Mouse (Mus musculus): ENCODE measurements around the gene Lrch4. TPM values are rescaled to one million over a fixed set of nuclear protein-coding genes. Genes with fewer than 3 reads are reported as not detected.
"Not testable (repeated sequence)": the region's sequence is repeated elsewhere in the genome, so short reads cannot be mapped to it uniquely, and the experiment has no call there.

The Lrch4 gene
- total RNA-seq, 2 experiments from 2014 or later = 37.7 to 75.0 TPM

DNA sequence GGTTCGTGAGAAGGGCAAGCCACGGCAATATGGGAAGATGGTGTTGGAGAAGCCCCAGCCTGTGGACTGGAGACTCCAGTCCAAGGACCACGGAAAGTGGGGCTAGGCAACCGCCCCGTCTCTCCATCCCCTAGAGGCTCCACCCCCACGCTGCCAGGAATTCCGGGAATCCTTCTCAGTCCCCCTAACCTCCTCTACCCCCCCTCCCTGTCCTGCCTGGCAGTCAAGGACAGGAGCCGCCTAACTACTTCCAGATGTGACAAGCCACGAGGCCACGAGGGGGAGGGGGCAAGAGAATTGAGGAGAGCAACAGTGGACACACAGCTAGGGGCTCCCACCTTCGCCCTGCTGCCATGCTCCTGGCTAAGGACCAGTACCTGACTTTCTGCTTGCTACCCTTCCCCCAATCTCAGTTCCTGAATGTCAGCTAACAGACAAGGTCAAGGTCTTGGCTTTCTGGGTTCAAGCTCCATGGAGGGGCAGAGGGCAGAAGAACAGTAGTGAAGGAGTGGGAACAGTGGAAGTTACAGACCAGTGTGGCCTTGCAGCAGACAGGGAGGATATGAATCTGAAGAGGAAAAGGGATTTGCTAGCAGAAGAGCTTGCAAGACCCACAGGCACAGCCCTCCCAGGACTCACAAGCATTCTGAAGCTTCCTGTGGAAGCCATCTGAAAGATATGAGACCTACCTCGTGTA, 18.2 kb upstream of the Lrch4 start:
- ATAC-seq (replicated peaks; ENCODE audit: low FRiP score, poor library complexity, severe bottlenecking) = no peak

DNA sequence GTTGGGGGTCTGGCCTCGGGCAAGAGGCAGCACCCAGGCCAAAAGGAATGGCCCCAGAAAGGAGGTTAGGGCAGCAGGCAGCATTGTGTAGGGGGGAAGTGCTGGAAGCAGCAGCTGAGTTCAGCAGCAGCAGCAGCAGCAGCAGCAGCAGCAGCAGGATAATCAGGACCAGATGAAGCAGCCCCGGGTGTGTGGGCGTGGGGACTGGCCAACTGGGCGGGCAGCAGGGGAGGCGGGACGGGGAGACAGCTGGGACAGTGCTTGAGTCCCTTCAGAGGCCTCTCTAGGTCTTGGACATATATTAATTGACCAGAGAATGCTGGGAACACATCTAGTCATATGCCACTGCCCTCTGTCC, 17.7 kb upstream of the Lrch4 start:
- no peak for ATAC-seq (replicated peaks; ENCODE audit: low FRiP score, poor library complexity, severe bottlenecking)

DNA sequence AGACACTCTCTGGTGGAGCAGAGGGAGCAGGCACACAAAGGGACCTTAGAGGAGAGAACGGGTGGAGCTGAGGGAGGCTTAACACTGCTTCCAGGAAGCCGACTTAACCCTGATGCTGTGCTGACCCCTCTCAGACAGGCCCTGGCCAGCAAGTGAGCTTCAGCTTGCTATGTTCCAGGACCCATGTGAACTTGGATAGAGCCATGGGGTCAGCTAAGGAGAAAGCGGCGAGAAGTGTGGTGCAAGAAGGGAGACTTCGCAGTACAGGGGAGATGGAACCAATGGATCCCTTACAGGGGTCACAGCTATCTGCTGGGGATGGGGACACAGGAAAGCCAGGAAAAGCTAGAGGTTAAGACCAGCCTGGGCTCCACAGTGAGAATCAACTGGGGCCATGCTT, 15.8 kb upstream of the Lrch4 start:
- ATAC-seq (replicated peaks; ENCODE audit: low FRiP score, poor library complexity, severe bottlenecking) = no peak

DNA sequence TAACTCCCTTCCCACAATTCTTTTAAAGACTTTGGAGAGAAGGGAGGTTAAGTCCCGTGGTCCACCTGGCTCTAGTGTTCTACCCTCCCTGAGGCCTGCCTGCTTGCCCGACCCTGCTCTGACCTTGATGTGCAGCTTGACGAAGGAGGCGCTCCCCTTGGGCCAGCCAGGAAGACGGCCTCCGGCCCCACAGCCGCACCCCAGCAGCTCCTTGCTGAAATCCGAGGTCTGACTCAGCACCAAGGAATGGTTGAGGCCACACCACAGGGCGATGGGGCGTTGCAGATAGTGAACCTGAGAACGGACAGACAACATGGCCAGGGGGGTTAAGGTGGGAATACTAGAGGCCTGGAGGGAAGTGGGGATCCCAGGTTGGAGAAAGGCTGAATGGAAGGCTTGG, 15.4 kb upstream of the Lrch4 start, which contains the start of gene Pcolce:
TSS of gene Pcolce (minus strand) at position 235 of the 400 bp plus-strand sequence.
- ATAC-seq (replicated peaks; ENCODE audit: low FRiP score, poor library complexity, severe bottlenecking) = no peak

DNA sequence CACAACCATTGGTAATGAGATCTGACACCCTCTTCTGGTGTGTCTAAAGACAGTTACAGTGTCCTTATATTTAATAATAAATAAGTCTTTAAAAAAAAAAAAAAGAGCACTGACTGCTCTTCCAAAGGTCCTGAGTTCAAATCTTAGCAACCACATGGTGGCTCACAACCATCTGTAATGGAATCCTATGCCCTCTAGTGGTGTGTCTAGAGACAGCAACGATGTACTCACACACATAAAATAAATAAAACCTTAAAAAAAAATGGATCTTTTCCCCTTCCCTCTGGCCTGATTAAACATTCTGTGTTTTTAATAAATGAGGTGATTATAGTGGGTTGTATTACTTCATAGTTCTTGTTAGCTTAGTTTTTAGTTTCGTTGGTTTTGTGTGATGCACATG, 14.0 kb upstream of the Lrch4 start:
- ATAC-seq (replicated peaks; ENCODE audit: low FRiP score, poor library complexity, severe bottlenecking) = not testable (repeated sequence)

DNA sequence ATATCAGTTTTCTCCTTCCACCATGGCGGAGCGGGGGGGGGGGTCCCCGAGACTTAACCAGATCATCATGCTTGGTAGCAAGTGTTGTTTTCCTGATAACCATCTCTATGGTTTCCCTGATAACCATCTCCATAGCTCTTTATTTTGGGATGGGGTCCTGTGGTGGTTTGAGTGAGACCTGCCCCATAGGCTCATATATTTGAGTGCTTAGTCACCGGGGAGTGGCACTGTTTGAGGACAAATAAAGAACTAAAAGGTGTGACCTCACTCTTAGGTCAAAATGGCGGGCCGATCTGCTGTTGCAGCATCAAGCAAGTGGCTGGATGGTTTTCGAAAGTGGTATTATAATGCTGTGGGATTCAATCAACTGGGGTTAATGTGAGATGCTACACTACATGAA, 13.6 kb upstream of the Lrch4 start:
- no peak for ATAC-seq (replicated peaks; ENCODE audit: low FRiP score, poor library complexity, severe bottlenecking)

DNA sequence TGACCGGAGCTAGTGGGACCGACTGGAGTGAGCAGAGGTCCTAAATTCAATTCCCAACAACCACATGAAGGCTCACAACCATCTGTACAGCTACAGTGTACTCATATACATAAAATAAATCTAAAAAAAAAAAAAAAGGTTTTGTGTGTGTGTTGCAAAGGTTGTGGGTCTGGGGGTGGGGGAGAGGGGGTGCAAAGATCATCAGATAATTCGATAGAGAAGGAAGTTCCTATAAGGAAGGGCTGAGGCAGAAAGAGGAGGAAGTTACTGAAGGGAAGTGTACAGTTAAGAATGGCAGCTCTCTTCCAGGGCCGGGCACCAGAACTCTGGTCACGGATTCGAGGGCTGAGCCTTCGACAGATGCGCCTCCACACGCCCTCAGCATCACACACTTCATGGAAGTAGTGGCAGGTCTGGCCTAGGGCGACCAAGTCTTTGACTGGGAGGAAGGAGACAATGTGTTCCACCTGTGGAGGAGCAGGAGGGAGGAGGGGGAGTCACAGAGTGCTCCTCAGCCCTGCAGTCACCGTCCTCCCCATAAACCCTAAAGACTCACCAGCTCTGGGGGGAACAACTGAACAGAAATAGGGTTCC, 4.9 kb upstream of the Lrch4 start:
- no peak for ATAC-seq (replicated peaks; ENCODE audit: low FRiP score, poor library complexity, severe bottlenecking)

DNA sequence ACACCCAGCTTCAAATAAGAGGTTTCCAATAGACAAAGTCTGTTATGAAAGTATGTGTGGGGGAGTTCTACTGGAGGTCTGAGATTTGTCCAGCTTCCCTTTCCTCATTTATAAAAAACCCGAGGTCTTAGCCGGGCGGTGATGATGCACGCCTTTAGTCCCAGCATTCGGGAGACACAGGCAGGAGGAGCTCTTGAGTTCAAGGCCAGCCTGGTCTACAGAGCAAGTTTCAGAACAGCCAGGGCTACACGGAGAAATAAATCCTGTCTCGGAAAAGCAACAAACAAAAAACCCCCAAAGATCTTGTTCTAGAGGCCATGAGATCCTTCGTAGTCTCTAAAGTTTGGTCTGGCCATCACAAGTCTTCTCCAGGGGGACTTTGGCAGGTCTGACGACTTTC, 930 bp upstream of the Lrch4 start:
- ATAC-seq (replicated peaks; ENCODE audit: low FRiP score, poor library complexity, severe bottlenecking) = no peak

DNA sequence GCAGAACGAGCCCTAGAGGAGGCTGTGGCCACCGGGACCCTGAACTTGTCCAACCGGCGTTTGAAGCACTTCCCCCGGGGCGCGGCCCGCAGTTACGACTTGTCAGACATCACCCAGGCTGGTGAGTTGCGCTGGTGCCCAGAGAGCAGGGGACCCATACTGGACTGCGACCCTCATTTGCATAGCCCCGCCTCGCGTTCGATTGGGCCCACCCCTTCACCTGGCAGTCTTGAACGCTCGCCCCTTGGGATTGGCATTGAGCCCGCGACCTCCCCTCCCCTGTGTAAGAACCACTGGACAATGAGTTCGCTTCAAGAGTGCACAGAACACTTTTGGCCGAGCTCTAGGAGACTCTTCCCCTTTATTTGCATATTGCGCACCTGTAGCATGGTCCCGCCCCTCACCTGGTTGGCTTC, 393 bp downstream of the Lrch4 start:
- peak; percentile 8 for ATAC-seq (replicated peaks; ENCODE audit: low FRiP score, poor library complexity, severe bottlenecking)

DNA sequence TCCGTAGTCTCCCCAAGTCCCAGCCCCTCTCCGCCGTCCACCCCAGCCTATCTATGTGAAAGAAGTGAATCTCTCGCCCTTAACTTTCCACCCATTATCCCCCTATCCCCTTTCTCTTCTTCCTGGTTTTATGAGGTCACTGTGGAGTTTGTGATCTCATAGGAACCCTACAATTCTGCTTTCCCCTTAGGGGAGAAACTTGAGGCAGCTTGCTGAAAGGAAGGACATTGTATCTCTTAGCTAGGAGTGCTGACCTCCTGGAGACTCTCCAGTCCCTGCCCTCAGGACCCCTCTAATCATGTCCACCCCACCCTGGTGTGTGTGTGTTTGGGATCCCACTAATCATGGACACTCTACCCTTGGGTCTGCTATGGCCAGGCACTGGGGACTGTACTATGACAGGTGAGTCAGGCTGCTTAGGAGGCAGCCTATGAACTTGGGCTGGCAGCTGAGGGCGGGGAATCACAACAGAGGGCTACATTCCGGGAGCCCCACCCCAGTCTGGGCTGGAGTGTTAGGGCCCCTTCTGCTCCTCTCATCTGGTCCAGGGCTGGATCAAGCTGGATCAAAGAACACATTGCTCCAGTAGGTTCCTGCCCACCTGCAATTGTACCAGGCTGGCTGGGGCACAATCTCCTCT, 1.1 kb downstream of the Lrch4 start:
- ATAC-seq (replicated peaks; ENCODE audit: low FRiP score, poor library complexity, severe bottlenecking) = no peak

DNA sequence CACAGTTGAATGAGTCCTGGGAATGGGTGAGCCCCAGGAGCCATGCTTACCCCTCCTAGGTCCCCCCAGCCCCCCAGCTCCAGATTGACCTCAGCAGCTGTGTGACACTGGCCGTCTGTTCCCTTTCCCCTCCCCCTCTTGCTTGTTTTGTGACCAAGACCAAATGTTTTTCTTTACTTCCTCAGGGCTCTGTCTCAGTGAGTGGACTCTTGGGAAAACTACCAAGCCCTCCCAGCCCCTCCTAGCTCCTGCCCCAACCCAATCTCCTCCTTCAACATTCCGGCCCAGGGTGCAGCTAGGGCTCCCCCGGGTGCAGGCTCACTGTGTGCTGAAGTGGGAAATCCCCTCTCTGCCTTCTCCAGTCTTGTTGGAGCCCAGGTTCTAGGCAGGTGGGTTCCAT, 1.7 kb downstream of the Lrch4 start:
- ATAC-seq (replicated peaks; ENCODE audit: low FRiP score, poor library complexity, severe bottlenecking) = no peak

DNA sequence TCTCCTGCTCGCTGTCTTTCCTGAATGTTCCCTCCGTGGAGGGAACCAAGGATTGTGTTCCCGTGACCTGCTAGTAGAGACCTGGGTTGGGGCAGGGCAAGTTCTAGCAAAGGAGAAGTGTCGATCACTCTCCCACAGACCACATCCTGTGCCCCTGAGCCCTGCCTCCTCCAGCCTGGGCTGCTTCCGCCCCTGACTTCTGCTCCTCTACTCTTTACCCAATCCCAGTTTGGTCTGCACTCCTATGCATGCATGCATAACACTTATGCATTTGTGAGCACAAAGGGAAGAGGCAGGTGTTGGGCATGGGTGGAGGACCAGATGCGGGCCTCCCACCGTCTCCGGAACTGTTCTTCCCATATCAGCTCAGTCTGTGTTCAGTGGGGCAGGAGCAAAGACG, 2.2 kb downstream of the Lrch4 start:
- ATAC-seq (replicated peaks; ENCODE audit: low FRiP score, poor library complexity, severe bottlenecking) = no peak

DNA sequence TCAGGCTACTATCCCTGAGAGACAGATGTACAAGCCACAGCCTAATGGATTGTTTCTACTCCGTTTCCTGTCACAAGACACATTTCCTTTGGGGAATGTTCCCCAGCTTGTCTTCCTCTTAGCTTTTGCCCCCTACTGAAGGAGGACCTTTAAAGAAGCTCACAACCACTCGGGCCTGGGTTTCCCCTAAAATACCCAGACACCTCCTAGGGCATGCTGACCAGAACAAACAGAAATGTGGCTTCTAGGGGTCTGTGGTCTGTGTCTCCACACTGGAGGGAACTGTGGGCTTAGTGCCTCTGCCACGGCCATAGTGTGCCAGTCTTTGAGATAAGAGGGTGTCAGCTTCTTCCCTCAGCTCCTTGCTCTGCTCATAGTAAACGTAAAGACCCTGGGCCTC, 2.7 kb downstream of the Lrch4 start:
- ATAC-seq (replicated peaks; ENCODE audit: low FRiP score, poor library complexity, severe bottlenecking) = no peak

DNA sequence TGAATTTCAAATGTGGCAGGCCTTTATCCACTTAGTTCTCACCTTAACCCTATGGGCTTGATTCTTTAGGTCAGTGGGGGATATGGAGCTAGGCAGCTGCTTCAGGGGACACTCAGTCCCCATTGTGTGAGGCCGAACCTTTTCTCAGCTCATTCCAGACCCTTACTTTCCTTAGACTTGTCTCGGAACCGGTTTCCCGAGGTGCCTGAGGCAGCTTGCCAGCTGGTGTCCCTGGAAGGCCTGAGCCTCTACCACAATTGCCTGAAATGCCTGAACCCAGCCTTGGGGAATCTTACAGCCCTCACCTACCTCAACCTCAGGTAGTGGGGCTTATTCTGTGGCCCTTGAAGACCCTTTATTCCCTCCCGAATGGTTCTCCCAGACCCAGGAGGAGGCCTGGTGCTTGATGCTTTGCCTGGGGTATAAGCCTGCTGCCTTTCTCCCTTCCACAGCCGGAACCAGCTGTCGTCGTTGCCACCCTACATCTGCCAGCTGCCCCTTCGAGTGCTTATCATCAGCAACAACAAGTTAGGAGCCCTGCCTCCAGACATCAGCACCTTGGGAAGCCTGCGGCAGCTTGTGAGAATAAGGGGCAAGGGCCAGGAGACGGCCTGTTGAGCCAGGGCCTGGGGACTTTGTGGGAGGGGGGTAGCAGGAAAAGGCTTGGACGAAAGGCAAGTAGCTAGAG, 4.6 kb downstream of the Lrch4 start:
- ATAC-seq (replicated peaks; ENCODE audit: low FRiP score, poor library complexity, severe bottlenecking) = no peak

DNA sequence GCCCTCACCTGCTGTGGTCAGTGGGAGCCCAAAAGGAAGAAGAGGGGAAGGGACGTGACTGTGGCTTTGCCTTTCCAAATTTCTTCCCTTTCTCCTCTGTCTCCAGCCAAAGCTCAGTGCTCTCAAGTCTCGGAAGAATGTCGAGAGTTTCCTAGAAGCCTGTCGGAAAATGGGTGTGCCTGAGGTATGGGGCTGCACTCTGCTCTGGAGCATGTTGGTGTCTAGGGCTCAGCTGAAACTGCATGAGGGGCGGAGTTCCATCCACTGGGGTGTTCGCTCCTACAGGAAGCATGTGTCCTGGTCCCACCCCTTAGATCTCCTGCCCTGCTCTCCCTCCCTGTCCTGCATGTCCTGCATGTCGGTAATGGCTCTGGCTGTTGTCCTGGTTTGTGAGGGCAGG, 10.6 kb downstream of the Lrch4 start:
- ATAC-seq (replicated peaks; ENCODE audit: low FRiP score, poor library complexity, severe bottlenecking) = no peak

DNA sequence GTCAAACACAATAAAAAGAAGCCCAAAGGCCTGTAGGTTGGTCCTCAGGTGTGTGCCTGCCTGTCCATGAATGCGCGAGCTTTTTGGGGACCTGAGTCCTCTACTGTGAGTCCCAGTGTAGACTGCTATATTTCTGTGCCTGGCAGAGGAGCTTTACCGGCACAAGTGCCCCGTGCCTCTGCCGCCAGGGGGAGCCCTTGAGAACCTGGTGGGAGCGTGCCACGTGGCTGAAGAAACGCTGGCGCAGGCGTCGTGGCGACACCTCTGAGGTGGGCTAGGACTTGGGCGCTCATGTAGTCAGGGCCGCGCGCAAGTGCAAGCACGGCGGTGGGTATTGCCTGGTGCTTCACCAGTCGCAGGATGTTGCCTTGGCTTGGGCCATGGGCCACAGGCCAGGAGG, 12.1 kb downstream of the Lrch4 start, which contains the start of gene Sap25:
TSS of gene Sap25 (plus strand) at position 281 of the 400 bp plus-strand sequence.
- ATAC-seq (replicated peaks; ENCODE audit: low FRiP score, poor library complexity, severe bottlenecking) = peak; percentile 31; the same call in 1 of the 2 replicates

DNA sequence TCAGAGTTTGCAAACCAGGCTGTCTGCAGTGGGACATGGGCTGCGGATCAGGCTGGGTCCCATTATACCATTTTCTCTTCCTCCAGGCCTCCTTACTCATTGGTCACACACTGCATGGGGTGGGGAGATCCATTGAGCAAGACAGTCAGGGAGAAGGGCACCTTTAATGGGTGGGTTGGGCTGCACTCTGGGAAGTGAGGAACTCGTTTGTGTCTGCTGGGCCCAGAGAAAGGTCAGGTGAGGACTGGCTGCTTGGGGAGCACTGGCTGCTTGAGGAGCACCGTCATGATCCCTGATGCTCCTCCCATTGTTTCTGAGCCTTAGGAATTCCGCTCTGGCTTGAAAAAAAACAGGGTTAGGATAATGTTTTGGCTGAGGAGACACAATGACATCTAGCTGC, 14.0 kb downstream of the Lrch4 start:
- ATAC-seq (replicated peaks; ENCODE audit: low FRiP score, poor library complexity, severe bottlenecking) = no peak

DNA sequence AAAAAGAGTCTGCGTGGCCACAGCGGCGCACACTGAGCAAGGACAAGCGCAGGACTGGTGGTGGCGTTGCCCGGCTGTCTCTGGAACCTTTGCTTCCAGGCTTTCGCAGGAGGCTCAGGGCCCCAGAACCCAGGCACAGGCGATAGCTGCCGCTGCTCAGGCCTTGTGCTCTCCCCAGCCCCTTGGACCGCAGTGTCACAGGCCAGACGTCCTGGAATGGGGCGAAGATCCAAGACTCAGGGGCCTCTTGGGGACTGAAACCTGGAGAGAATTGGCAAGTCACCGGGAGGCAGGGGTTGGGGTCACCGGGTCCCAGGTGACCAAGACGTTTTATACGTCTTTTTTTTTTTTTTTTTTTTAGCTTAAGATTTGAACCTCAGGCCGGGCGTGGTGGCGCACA, 15.6 kb downstream of the Lrch4 start:
- ATAC-seq (replicated peaks; ENCODE audit: low FRiP score, poor library complexity, severe bottlenecking) = no peak

DNA sequence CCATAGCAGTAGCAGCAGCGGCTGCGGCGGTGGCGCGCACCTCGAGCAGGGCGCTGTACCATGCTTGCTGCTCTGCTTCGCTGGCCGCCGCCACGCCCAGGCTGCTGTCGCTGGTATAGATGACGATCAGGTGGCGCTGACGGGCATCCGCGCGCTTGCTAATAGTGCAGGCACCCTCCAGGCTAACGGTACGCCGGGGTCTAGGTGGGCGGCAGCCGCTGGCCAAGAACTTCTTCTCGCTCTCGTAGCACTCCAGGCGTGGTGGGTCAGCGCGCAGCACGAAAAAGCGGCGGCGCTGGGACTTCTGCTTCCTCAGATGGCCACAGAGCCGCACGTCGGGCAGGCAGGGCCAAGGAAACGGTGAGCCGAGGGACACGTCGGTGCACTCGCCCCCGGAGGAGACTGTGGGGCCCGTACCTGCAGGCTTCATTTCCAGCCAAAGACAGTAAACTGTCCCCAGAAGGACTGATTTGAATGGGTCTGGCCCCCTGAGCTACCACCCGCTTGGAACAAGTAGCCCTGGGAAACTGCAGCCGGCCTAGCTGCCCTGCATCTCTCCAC, 16.2 kb downstream of the Lrch4 start:
- ATAC-seq (replicated peaks; ENCODE audit: low FRiP score, poor library complexity, severe bottlenecking) = peak; percentile 68

DNA sequence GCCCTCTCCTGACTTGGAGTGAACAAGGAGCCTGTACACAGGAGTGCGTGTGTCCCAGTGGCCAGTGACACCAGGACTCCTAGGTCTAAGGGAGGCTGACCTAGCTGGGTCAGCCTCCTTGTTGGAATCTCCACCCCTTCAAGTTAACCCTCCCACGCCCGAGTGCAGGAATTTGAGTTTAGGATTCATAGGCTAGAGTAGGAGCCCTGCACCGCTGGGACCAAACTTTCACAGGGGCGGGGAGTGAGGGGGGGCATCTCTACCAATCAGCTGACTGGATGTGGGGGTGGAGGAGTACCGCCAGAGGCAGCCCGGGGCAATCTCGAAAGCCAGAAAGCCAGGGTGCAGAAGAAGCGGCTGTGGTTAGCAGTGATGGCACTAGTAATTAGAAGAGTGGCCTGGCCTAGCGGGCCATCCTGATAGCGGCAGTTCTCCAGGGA, 16.8 kb downstream of the Lrch4 start, which contains the start of gene Irs3:
TSS of gene Irs3 (minus strand) at position 63 of the 440 bp plus-strand sequence.
- no peak for ATAC-seq (replicated peaks; ENCODE audit: low FRiP score, poor library complexity, severe bottlenecking)
